Mouse (Mus musculus): ENCODE data around the gene Actr1a.

Gene Actr1a

DNA sequence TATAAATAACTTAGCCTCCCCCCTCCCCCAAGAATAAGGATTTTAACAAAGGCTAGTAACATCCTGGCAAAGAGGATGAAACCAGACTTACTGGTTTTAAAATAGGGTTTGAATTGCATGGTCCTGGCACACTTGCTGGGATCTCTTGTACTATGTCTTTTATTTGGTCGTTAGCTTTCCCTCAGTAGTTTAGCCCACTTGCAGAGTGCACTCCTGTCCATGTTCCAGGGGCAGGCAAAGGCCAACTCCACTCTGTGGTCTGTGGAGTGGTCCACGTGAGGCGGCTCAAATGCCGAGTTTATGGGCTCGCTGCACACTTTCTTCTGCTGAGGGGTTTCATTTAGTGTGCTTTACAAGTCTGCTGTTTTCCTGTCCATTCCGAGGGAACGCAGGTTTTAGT, 4.3 kb upstream of the Actr1a start:
- no peak for DNase-seq (ENCODE audit: low spot score)

DNA sequence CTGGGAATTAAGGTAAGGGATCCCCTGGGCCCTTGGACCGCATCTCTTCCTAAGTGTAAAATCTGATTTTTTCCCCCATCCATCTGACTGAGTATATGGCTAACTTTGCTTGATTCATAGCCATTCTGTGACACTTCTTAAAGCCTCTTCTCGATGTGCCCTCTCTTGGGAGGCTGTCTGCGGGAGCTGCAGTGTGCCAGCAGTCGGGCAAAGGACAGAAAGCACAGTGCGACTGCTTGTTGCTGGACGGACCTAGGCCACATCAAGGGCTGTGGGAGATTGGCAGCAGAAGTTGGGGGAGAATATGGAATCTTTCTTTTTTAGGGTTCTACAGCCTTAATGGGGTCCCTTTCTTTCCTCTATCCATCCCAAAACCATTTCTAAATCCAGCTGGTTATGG, 3.8 kb upstream of the Actr1a start:
- no peak for DNase-seq (ENCODE audit: low spot score)

DNA sequence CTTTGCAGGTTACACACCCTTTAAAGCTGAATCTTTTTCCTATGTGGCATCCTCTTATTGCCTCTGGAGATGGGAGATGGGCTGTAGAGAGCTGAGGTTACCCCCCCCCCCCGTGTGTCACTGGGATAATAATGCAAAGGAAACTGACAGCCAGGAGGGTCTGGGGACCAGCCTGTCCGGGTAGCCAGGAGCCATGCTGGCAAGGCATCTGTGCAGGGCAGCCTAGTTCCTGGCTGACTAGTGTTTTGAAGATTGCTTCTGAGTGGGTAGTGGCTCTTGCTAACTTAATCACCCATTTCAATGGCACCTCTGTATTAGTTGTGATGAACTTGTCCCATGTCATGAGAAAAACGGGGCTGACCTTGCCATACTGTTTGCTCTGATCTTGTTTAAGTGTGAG, 2.9 kb upstream of the Actr1a start:
- DNase-seq (ENCODE audit: low spot score), result no peak

DNA sequence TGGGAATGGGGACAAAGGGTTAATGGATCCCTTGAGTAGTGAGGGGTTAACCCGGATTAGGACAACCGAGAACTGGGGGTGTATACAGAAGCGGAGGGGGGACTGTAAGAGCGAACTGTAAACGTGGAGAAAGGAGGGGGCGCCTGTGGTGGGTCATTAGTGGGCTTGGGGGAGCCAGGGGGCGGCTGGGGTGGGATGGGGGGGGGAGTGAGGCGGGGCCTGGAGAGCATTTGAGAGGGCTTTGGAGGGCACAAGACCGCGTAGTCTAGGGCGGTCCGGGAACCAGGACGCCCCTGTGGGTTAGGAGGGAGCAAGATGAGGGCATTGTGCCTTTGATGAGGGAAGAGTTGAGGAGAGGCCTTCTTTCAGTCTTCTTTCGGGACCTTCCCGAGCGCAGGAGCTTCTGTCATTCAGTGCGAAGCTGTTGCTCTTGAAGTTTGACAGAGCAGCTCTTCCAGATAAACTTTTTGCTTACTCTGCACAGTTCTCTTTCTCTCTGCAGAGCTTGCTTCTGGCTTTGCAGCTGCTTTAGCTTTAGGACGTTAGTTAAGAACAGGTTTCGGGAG, 2.0 kb upstream of the Actr1a start:
- DNase-seq (ENCODE audit: low spot score), result no peak

DNA sequence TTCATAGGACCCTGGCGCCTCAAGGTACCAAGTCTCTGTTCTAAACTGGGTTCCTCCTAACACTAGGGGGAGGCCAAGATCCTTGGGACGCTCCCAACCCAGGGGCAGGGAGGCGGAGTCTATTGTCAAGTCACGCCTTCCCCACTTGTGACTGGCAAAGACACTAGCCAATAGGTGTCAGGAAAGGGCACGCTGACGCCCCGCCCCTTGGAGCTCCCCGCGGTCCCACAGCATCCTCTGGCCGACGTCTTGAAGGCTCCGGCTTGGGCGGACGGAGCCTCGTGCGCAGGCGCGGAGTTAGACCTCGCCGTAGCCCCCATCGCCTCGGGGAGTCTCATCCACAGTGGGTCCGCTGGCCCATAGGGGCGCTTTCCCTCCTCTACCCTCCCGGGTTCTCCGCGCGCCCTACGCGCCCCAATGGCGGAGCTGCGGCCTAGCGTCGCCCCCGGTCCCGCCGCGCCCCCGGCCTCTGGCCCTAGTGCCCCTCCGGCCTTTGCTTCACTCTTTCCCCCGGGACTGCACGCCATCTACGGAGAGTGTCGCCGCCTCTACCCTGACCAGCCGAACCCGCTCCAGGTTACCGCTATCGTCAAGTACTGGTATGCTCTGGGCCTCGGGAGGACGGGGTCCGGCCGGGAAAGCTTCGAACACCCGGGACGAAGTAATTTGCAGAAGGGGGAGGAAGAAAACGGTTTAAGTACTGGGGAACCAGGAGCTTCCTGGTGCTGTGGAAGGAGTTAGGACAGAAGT, 1.3 kb upstream of the Actr1a start, which contains the start of gene Sufu:
Sufu (plus strand) TSS at position 211 of the 750 bp plus-strand sequence.
- DNase-seq (ENCODE audit: low spot score), result peak; percentile 98

DNA sequence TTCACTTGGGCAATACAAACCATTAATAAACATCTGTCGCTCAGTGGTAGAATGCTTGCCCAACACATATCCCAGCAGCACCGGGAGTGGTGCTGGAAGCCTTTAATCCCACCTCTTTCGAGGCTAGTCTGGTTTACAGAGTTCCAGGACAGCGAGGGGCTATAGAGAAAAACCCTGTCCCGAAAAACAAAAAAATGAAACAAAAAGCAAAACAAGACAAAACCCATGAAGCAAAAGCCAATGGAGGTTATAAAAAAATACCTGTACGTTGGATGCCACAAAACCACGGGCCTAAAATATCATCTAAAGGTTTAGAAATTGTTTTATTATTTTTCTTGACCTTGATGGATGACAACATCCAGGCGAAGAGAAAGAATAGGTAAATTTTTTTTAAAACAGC, 561 bp upstream of the Actr1a start:
- DNase-seq (ENCODE audit: low spot score), result no peak

DNA sequence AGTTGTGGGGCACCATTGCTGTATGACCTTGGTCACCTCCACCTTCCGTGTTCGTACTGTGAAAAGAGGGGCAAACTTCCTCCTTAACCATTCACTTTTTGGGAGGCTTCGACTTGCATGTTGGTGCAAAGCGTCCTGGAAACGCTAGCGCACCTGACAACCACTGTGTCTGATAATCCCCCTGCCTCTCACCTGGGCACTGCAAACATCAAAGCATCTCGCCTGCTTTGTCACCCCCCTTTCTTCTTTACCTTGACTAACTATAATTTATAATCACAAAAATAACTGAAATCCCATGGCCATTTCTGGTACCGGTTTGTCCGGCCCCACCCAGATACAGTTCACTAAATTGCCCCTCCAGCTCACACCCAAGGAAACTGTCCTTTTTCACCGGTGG, 838 bp downstream of the Actr1a start:
- no peak for DNase-seq (ENCODE audit: low spot score)

DNA sequence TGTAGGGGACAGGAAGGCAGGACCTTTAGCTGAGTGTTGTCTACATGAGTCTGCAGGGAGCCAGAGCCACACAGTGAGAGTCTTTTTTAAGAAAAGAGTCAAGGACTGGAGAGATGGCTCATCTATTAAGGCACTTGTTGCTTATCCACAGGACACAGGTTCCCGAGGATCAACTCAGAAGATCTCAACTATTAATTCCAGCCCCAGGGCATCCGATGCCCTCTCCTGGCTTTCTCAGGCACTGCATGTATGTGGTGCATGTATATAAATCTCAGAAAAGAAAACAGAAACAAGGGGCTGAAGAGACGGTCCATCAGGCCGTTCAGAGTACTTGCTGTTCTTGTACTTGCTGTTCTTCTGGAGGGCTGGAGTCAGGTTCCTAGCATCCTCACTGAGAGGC, 3.5 kb downstream of the Actr1a start:
- no peak for DNase-seq (ENCODE audit: low spot score)

DNA sequence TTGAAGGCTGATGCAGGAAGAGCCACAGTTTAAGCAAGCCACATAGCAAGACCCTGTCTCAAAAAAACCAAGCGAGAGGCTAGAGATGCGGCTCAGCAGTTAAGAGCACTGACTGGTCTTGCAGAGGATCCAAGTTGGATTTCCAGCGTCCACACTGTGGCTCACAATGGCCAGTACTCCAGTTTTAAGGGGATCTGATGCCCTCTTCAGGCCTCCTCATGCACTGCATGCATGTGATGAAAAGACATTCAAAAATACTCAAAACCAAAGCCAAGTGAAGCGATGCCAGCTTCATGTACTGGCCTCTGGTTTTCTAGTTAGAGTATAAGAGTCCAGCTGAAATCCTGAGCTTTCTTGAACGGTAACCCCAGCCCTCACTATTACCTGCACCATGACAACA, 5.7 kb downstream of the Actr1a start:
- no peak for DNase-seq (ENCODE audit: low spot score)

DNA sequence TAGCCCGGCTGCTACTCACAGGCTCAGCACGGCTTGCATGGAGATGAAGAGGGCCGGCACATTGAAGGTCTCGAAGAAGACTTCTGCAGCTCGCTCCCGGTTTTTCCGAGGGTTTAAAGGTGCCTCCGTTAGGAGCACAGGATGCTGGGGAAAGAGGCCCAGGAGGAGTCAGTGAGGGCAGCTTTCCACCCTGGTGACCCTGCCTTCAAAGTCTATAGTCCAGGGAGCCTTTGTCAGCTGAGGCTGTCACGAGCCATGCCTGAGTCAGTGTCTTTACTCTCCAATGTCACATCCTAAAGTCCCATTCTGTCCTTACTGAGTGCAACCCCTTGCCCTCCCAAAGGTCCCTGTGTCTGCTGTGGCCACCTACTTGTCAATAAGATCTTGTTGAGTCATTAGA, 13.3 kb downstream of the Actr1a start:
- no peak for DNase-seq (ENCODE audit: low spot score)

DNA sequence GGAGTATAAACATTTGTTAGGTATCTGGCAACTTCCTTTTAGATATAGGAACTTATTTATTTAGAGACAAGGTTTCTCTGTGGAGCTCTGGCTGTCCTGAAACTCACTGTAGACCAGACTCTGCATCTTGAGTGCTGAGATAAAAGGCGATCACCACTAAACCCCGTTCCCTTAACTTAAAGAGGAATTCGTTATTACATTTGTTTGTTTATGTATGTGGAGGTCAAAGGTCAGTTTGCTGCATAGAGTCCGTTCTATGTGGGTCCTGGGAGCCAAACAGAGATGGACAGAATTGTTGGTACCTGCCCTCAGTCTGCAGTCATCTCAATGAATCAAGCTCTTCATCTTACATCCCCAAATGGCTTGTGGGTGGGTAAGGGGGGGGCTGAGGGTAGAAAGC, 19.7 kb downstream of the Actr1a start:
- no peak for DNase-seq (ENCODE audit: low spot score)

DNA sequence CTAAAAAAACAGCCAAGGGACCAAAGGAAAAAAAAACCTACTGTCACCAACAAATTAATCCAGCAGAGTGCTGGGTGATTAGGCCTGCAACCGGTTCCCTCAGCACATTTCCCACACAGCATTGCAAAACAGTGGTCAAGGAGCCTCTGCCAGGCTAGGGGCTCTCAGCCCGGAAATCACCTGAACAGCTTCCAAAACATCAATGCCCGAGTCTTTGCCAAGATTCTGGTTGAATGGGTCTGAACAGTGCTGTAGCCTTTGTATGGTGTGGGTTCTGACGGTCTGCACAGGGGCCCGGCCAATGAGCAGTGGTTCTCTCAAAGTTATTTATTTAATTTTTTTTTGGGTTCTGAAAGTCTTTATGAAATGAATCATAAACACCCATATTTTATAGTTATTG, 20.1 kb downstream of the Actr1a start:
- peak; percentile 32 for DNase-seq (ENCODE audit: low spot score)

DNA sequence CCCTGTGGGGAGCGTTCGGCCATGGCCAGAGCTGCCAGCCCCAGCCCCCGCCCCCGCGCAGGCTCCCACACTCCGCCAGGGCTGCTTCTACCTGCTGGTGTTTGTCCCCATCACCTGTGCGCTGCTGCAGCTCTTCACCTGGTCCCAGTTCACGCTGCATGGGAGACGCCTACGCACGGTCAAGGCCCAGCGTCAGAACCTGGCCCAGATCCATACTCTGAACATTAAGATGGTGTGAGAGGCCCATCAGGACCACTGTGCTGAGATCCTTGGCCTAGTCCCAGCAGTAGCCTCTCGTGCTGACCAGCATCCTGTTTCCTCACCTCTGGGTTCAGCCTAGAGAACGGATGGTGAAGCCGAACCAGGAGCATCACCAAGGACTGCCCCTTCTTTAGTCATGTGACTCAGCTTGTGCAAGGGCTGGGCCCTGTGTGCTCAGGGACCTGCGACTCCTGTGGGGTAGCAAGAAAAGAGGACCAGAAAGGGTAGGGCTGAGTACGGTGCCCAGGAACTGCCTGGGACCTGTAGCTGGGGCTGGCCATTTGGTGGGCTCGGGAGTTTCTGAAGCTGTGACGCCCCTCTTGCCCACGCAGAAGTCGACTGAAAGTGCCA, 21.0 kb downstream of the Actr1a start:
- DNase-seq (ENCODE audit: low spot score), result no peak

DNA sequence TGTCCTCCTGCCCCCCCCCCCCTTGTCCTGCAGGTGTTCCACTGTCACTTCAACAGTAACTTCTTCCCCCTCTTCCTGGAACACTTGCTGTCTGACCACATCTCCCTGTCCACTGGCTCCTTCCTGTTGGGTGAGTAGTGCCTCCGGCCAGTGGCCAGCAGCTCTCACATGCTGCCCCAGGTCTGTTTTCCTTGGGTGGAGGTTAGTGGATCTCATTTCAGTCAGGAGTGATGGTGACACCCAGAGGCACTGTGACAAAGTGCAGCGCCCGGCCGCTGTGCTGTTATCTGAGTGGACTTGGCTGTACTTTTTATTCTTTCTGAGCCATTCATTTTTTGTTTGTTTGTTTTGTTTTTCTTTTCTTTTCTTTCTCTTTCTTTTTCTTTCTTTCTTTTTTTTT, 26.3 kb downstream of the Actr1a start:
- DNase-seq (ENCODE audit: low spot score), result peak; percentile 43

DNA sequence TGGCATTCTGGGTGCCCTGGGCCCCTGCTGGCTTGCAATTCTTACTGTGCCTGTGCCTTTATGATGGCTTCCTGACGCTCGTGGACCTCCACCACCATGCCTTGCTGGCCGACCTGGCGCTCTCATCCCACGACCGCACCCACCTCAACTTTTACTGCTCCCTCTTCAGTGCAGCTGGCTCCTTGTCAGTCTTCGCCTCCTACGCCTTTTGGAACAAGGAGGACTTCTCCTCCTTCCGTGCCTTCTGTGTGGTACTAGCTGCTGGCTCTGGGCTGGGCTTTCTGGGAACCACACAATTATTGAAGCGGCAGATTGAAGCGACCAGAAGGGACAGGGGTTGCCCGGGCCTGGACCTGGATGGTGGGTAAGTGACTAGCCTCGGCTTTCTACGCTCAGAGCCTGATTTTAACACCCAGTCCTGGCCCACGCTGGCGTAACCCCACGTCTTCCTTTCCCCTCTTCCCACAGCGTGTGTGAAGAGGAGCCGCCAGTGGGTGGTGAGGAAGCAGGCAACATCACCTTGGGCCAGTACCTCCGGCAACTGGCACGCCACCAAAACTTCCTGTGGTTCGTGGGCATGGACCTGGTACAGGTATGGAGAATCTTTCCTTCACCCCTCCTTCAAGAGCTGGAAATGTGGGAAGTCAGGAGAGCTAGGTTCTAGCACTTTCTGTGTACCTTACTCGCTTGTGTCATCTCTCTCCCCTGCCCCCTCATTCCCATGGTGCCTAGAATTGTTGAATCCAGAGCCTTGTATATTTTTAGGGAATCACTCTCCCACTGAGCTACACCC, 27.6 kb downstream of the Actr1a start:
- DNase-seq (ENCODE audit: low spot score), result no peak

DNA sequence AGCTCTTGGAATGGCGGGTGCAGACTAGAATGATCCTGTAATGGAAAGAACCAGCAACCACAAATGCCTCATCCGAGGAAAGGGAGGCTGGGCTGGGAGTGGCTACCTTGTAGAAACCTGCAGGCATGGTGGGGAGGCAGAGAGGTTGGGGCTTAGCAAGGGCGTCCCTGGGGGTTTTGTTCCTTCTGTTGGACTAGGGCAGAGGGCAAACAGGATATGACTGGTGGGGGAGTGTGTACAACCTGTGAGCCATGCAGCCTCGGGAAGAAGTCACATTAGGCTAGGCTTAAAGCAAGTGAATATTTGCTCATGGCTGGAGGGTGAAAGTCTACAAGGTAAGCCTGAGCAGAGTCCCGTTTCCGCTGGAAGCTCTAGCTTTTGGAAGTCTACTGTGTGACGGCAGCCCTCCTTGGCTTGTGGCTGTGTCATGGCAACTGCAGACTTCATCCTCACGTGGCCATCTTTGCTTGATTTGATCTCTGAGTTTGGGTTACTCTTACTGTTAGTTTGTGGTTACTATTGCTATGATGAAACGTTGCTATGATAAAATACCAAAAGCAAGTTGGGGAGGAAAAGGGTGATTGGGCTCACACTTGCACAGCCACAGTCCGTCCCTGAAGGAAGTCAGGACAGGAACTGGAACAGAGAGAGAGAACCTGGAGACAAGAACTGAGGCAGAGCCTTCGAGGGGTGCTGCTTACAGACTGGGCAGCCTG, 32.1 kb downstream of the Actr1a start:
- no peak for DNase-seq (ENCODE audit: low spot score)

DNA sequence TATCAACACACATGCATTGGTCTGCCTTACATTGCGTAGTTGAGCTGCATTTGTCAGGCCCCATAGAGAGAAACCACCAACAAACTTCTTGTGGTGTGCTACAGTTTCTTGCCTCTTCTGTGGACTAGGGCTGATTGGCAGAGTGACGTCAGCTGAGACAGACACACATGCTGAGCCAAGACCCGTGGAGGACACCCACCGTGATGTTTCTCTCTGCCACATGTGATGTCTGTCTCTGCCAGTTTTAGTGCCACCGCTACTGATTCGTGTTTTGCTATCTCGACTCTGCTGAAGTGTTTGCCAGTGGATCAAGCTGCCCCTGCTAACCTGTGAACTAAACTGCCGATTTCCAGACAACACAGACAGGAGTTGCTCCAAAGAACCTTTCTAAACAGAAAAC, 33.4 kb downstream of the Actr1a start:
- no peak for DNase-seq (ENCODE audit: low spot score)

DNA sequence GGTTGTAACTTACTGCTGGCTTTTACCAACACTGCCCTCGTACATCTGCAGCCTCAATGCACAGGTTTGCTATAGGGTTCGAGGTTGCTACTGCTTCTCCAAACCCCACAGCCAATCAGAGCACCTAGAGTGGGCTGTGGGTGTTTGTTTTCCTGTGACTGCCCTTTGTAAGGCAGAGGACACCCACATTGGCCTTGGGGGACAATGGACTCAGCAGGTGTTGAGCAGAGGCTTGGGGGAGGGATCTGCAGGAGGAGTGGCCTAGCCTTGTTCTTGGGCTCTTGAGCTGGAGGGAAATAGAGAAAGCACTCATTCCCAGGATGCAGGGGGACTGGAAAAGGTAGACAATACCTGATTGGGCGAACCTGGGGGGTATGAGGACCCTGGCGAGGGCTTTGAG, 37.2 kb downstream of the Actr1a start:
- no peak for DNase-seq (ENCODE audit: low spot score)

DNA sequence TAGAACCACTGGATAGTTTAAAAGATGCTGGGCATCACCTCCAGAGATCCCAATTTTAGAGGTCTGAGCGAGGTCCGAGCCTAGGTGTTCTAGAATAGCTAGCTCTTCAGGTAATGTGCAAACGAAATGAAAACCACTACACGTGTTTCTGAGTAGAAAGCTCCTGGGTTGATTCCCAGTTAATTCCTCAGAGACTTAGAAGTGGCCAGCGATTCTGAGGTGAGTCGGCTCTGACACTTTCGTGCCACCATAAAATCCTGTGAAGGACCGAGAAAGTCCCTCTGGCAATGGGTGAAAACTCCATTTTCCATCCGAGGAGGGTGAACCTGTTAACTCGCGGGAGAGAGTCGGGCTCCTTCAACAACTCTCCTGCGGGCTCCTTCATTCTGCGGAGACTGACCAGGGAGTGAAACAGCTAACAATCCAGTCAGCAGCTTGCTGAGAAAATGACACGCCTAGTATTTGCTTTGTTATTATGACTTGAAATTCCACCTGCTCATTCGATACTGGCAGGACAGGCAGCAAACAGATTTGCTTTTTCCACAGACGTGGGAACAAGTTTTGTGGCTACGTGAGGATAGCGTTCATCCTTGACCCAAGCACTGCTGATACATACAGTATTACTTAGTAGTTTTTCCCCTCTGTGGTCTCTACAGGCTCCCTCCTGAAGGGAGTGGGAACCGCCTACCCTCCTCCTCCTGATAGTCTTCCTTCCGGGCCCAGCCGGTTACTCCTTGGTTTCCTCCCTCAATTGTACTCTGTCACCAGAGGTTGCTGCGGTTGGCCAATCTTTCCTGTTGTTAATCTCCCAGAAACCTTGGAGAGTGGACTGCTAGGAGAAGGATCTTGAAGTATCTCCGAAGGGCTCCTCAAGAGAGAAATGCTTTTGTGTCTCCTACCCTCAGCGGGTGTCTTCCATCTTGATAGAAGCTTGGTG, 37.9 kb downstream of the Actr1a start:
- DNase-seq (ENCODE audit: low spot score), result no peak

DNA sequence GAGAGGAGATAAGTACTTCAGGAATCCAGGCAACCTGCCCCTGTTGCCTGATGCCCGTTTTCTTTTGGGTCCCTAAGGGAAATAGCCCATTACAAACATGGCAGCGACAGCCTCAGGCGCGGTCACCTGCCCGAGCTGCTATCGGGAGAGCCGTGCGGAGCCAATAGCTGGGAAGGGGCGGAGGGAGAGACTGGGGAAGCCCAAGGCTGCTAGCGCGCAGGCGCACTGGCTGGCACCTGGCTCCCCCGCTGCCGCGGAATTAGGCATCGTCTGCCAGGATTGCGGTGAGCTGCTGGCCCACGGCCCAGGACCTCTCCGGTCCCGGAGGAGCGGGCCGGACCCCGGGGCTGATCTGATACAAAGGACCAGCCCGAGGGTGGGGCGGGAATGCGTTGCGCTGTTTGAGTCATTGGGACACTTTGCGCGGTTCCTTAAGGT, 38.8 kb downstream of the Actr1a start:
- DNase-seq (ENCODE audit: low spot score), result peak; percentile 88

Data from ovary, adult 18-20 months (tissue).